Mouse (Mus musculus) naive thymus-derived CD4-positive, alpha-beta T cell, adult 2 months (primary cell): Measurements from ENCODE around the gene Ccdc85b.

Source experiments
- DNase-seq: peaks from one replicate; pipeline ENCODE4 v3.0.0-alpha.2; 2011; ENCODE audit warnings: low read depth

Ccdc85b gene

GRCm38 (mm10) chr19:5455568-5455967, 2.1 kb downstream of the Ccdc85b start:
- DNase-seq, result no peak

DNA sequence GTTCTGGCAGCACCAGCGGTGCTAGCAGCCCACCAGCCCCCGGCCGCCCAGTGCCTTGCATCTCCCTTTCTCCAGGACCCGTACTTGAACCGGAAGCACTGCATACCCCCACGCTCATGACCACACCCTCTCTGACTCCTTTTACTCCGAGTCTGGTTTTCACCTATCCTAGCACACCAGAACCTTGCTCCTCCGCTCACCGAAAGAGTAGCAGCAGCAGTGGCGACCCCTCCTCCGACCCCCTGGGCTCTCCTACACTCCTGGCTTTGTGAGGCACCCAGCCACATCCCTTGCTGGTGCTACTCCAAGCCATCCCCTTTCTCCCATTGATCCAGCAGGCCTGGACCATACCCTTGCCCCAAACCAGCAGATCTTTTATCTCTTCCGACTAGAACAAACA, 2.7 kb downstream of the Ccdc85b start:
- no peak for DNase-seq

DNA sequence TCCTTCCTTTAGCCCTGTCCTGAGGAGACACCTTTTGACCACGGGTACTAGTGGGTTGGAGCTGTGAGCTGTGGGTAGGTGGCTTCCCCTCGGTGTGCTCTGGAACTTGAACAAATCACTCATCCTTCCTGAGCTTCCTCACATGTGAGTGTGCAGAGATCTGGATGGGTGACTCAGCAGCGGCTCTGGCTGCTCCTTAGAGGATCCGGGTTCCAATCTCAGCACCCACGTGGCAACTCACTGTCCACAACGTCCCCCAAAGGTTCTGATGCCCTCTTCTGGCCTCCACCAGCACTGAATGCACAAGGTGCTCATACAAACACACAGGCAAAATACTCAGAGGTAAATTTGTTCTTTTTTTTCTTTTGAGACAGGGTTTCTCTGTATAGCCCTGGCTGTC, 5.9 kb downstream of the Ccdc85b start:
- no peak for DNase-seq

- DNase-seq, result no peak
Observed at GRCm38 (mm10) chr19:5449673-5450072, 8.0 kb downstream of the Ccdc85b start.

DNA sequence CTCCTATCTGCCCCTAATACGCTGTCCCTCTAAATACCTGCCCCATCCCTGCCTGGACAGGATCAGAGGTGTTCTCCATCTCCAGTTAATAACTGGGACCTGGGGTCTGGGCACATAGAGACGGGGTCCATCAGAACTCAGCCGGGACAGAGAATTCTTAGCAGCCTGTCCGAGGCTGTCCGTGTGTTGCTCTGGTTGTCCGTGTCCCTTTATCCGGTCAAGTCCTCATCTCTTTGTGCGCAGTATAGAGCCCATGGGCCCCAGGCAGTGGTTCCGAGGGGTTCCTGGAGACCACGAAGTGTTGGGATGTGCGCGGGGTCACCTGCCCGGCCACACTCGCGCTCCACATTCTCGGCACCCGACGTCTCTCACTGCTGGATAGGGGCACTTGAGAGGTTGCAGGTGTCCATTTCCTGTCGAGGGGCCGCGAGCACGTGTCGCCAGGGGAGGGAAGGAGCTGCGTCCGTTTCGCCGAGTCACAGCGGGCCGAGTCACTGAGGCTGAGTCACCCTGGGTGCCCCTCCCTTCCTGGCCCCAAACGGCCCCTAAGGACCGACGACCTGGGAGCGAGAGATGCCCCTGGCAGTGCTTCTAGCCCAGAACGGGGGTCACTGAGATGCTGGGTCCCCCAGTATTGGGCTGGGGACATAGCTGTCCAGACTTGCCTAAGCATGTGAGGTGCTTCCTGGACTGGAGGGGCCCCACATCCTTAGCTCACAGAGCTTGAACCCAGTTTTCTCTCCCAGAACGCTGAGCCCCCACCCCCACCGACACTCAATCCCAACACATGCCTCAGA, 9.1 kb downstream of the Ccdc85b start:
- peak; percentile 47 for DNase-seq

- DNase-seq, result peak; percentile 92
Observed at GRCm38 (mm10) chr19:5447515-5448353, 10.0 kb downstream of the Ccdc85b start, which contains the start of gene Fosl1. Gene Fosl1 (plus strand): TSS chr19:5447547.

DNA sequence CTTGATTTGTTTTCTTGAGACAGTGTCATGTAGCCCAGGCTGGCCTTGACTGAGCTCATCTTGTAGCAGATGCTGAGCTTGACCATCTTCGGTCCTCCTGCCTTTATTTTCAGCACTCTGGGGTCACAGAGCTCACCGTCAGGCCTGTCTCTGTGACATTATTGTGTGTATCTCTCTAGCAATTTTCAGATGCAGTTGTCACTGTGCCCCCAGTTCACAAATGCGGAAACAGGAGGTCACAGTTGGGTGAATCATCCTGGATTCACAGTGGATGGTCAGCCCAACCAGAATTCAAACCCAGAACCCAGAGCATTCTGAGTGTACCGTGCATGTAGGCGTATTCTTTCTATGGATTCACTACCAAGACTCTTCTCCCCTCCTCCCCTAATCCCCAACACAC, 11.9 kb downstream of the Ccdc85b start:
- DNase-seq, result no peak

DNA sequence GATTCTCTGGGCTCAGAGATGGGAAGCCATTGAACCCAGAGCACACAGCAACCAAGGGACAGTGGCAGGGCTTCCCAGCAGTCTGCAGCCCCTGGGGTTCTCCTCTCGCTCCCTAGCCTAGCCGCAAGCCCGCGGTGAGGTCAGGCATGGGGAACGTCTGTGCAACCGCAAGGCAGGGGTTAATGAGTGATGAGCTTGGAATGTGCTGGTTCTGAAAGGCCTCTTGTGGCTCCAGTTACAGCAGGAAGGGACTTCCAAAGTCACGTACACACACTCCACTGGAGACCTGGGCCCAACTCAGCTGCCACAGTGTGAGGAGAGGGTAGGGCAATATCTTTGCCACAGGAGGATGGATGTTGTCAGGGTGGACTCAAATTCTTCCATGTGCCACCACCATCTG, 12.7 kb downstream of the Ccdc85b start:
- DNase-seq, result no peak

DNA sequence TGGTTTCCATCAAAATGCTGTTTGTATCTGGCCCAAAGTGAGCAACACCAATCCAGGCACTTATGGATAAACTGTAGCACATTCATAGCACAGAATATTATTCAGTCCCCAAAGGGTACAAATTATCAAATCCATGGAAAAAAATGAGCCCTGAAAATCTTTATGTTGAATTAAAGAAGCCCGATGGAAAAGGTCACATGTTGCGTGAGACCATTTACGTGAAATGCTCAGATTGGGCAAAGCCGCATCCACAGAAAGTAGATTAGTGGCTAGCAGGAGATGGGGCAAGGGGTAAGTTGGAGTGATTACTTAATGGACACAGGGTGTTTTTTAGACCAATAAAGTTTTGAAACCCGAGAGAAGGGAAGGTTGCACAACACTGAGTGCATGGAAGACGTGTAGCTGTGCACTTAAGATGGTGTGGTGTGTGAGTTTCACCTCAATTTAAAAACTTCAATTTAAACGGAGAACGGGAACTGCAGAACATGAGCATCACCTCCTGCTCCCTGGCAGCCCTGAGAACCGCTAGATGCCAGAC, 13.3 kb downstream of the Ccdc85b start:
- no peak for DNase-seq

- no peak for DNase-seq
Observed at GRCm38 (mm10) chr19:5433951-5434350, 23.7 kb downstream of the Ccdc85b start.

GRCm38 (mm10) chr19:5432992-5433852, 24.5 kb downstream of the Ccdc85b start:
- DNase-seq, result peak; percentile 80

- DNase-seq, result no peak
Observed at GRCm38 (mm10) chr19:5431911-5432464, 25.7 kb downstream of the Ccdc85b start.

- no peak for DNase-seq
Observed at GRCm38 (mm10) chr19:5430408-5430807, 27.3 kb downstream of the Ccdc85b start.

DNA sequence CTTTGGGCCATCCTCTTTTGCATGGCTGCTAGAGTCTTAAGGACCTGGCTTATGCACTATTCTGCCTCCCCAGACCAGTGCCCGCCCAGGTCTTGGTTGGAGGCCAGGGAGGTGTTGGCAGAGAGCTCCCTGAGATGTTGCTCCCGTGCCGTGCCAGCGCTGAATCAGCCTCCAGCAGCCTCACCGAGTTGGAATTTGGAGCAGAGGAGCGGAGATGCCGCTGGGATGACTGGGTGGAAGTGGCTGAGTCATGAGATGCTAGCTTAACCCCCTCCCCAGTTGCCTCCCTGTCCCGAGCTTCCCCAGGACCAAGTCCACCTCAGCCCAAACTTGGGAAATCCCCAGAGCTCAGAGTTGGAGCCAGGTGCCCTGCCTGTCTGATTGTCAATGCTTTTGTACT, 27.9 kb downstream of the Ccdc85b start:
- DNase-seq, result no peak

GRCm38 (mm10) chr19:5429219-5429618, 28.5 kb downstream of the Ccdc85b start:
- DNase-seq, result no peak

DNA sequence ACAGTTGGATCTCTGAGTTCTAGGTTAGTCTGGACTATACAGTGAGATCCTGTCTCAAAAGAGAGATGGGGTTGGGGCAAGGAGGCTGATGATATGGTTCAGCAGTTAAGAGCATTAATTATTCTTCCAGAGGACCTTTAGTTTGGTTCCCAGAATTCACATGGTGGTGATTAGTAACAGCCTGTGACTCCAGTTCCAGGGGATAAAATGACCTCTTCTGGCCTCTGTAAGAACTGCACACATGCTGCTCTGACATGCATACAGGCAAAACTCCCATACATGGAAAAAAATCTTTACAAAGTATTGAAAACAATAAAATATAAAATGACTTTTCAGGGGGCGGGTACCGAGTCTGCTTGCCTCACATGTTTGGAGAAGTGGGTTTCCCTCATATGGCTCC, 29.6 kb downstream of the Ccdc85b start:
- peak; percentile 69 for DNase-seq

DNA sequence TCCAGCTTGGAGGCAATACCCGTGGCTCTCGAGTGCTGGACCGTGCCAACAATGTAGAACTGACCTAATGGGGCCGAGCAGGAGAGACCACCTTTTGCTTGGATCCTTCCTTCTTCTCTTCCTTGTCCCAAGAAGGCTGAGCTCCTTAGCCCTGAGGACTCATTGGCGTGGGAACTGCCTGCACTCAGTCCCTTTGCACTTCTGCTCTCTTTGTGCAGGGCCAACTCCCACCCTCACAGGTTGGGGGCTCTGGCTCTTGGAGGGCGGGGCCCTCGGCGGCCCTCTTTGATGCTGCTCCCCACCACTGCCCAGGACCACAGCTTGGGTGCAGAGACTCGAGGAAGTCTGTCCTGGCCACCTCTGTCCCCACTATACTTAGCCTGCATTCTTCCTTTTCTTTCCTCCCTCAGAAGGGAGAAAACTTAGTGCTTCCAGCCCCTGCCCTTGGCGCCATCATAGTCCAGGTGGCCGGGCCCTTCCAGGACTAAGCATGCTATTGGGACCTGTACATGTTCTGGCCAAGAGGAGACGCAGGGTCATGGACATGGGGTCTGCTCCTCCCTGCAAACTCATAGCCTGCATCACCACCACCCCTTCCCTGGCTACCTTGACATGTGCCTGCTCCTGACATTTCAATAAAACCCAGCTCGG, 30.9 kb downstream of the Ccdc85b start:
- no peak for DNase-seq

DNA sequence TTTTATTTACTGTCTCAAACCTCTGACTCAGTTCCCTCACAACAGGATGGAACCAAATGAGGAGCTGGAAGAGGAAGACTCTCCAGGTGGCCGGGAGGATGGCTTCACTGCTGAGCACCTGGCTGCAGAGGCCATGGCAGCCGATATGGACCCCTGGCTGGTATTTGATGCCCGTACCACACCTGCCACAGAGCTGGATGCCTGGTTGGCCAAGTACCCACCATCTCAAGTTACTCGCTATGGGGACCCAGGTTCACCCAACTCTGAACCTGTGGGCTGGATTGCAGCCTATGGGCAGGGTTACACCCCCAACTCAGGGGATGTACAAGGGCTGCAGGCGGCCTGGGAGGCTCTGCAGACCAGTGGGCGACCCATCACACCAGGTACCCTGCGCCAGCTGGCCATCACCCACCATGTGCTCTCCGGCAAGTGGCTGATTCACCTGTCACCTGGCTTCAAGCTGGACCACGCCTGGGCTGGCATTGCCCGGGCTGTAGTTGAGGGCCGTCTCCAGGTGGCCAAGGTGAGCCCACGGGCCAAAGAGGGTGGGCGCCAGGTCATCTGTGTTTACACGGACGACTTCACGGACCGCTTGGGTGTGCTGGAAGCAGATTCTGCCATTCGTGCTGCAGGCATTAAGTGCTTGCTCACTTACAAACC, 31.7 kb downstream of the Ccdc85b start:
- DNase-seq, result no peak

GRCm38 (mm10) chr19:5424782-5425741, 32.6 kb downstream of the Ccdc85b start, which contains the start of the genes Drap1 and AI837181:
Gene Drap1 (minus strand): TSS chr19:5424979.
Gene AI837181 (plus strand): TSS chr19:5425144.
- peak; percentile 97 for DNase-seq
